Mouse (Mus musculus) liver, postnatal 0 days (tissue): ENCODE measurements around the gene Mdm4. TPM values are rescaled to one million over a fixed set of nuclear protein-coding genes. Genes with fewer than 3 reads are reported as not detected.
"Not testable (repeated sequence)": the region's sequence is repeated elsewhere in the genome, so short reads cannot be mapped to it uniquely, and the experiment has no call there.

Experiments
- ATAC-seq: fragments of 200-750 bp; cut with Nextera tagmentation; 2 replicates; pipeline ENCODE4 v1.8.0; 2017; ENCODE audit warnings: mild to moderate bottlenecking, moderate library complexity
- DNase-seq: peaks from one replicate; pipeline ENCODE4 v3.0.0-alpha.2; 2016
- H3K27ac ChIP-seq: fragments of 300-500 bp; sonication (generic); 2 replicates; pipeline ENCODE4 v1.5.1; 2014; ENCODE audit warnings: antibody characterized with exemption, moderate library complexity, mild to moderate bottlenecking, low read depth
- H3K27me3 ChIP-seq: fragments of 300-500 bp; sonication (generic); 2 replicates; pipeline ENCODE4 v1.6.1; 2014; ENCODE audit warnings: low read length, control low read depth, mixed read lengths; ENCODE audit not compliant: insufficient read depth
- H3K36me3 ChIP-seq: fragments of 300-500 bp; sonication (generic); replicated peaks from 2 replicates; pipeline ENCODE4 v1.6.1; 2014; ENCODE audit warnings: mild to moderate bottlenecking, control low read depth, low read length, moderate library complexity, mixed read lengths; ENCODE audit not compliant: insufficient read depth
- H3K4me1 ChIP-seq: fragments of 300-500 bp; sonication (generic); 2 replicates; pipeline ENCODE4 v1.6.1; 2014; ENCODE audit warnings: antibody characterized with exemption, mild to moderate bottlenecking, control low read depth; ENCODE audit not compliant: insufficient read depth
- H3K4me2 ChIP-seq: fragments of 300-500 bp; sonication (generic); 2 replicates; pipeline ENCODE4 v1.6.1; 2014; ENCODE audit warnings: low read depth, mild to moderate bottlenecking, low read length, moderate library complexity, mixed read lengths
- H3K4me3 ChIP-seq: fragments of 300-500 bp; sonication (generic); 2 replicates; pipeline ENCODE4 v1.5.1; 2014; ENCODE audit warnings: low read depth, low read length
- H3K9ac ChIP-seq: fragments of 300-500 bp; sonication (generic); replicated peaks from 2 replicates; pipeline ENCODE4 v1.6.1; 2014; ENCODE audit warnings: mild to moderate bottlenecking, moderate library complexity
- H3K9me3 ChIP-seq: fragments of 300-500 bp; sonication (generic); 2 replicates; pipeline ENCODE4 v1.6.1; 2016; ENCODE audit warnings: mild to moderate bottlenecking, control low read depth, low read length, mixed read lengths
- CTCF ChIP-seq: sonication (generic); IDR thresholded peaks from 2 replicates; pipeline ENCODE4 v1.5.1; 2016; ENCODE audit warnings: antibody characterized with exemption, low read depth
- EP300 ChIP-seq: IDR thresholded peaks from 2 replicates; pipeline ENCODE4 v1.6.1; 2016; ENCODE audit warnings: antibody characterized with exemption, low read depth, mild to moderate bottlenecking
- WGBS: fragments of 180-500 bp; shearing (Covaris S2); extraction: QIAGEN DNeasy Blood & Tissue Kit; methylation state at CpG from one replicate; pipeline ENCODE4 v1.1.7; 2014; ENCODE audit not compliant: insufficient replicate concordance; 5-methylcytosine and 5-hydroxymethylcytosine counted together
- polyA plus RNA-seq: library from polyadenylated mRNA; unstranded; fragments of >200 nt; fragmentation: Nextera tagmentation; extraction: Ambion mirVana; gene quantifications from 2 replicates; pipeline ENCODE4 v1.2.1, GENCODE M21; 2015

Gene Mdm4
- polyA plus RNA-seq, 1 experiment from 2014 or later = 9.0 TPM

- WGBS = under 1% methylated on average over 28 of the region's 28 CpGs
- Histone ChIP-seq H3K9me3 (no peaks in the 10 kb centered on the region), H3K36me3 (no peaks in the 10 kb centered on the region), H3K4me3 (peak overlapping the region; percentile 63), H3K27me3 (no peaks in the 10 kb centered on the region), H3K4me1 (peaks cover 14% of the 10 kb centered on the region), H3K9ac (peak overlapping the region; percentile 78), H3K27ac (peak overlapping the region; percentile 88), H3K4me2 (peak overlapping the region; percentile 71)
- peak; percentile 78 for DNase-seq
- TF ChIP-seq EP300 = no peak
- no peak for TF ChIP-seq CTCF
- peak; percentile 86 for ATAC-seq
These were observed 3.1 kb upstream of the Mdm4 start for GRCm38 (mm10) chr1:133033316-133034090.

GRCm38 (mm10) chr1:133032981-133033315 lies 2.6 kb upstream of the Mdm4 start:
- 30% methylated on average over 5 of the region's 5 CpGs for WGBS
- peak; percentile 28 for DNase-seq
- peak overlapping the region; percentile 78 for H3K9ac ChIP-seq
- no peaks in the 10 kb centered on the region for H3K36me3 ChIP-seq
- peak overlapping the region; percentile 71 for H3K4me2 ChIP-seq
- H3K9me3 ChIP-seq = no peaks in the 10 kb centered on the region
- TF ChIP-seq CTCF = no peak
- no peak for TF ChIP-seq EP300
- peaks cover 20% of the 10 kb centered on the region for H3K4me1 ChIP-seq
- 0 out of 2 replicates have a peak, but pooled peaks have one; percentile 1 for ATAC-seq
- H3K27ac ChIP-seq = peak overlapping the region; percentile 88; the same call in 1 of the 2 replicates
- no peaks in the 10 kb centered on the region for H3K27me3 ChIP-seq
- H3K4me3 ChIP-seq = peak overlapping the region; percentile 63

- Histone ChIP-seq H3K27ac (peak overlapping the region; percentile 29; the same call in 1 of the 2 replicates), H3K9me3 (no peaks in the 10 kb centered on the region), H3K36me3 (no peaks in the 10 kb centered on the region), H3K27me3 (no peaks in the 10 kb centered on the region), H3K4me2 (no peak overlapping the region), H3K4me3 (no peak overlapping the region), H3K9ac (no peak overlapping the region), H3K4me1 (peaks cover 25% of the 10 kb centered on the region)
- TF ChIP-seq EP300 (no peak; the same call in 1 of the 2 replicates), CTCF (no peak)
- DNase-seq (no peak), ATAC-seq (no peak)
- WGBS = 43% methylated on average over 3 of the region's 3 CpGs
These were observed 617 bp downstream of the Mdm4 start for GRCm38 (mm10) chr1:133029744-133030143.

- Histone ChIP-seq H3K4me2 (peak overlapping the region; percentile 26; the same call in 1 of the 2 replicates), H3K27me3 (no peaks in the 10 kb centered on the region), H3K27ac (0 out of 2 replicates have a peak overlapping the region, but pooled peaks have one; percentile 22), H3K9ac (no peak overlapping the region), H3K36me3 (no peaks in the 10 kb centered on the region), H3K9me3 (no peaks in the 10 kb centered on the region), H3K4me3 (no peak overlapping the region), H3K4me1 (peaks cover 29% of the 10 kb centered on the region)
- TF ChIP-seq CTCF (no peak), EP300 (no peak)
- WGBS = 48% methylated on average over 7 of the region's 7 CpGs
- peak; percentile 66 for DNase-seq
- ATAC-seq = no peak; the same call in 1 of the 2 replicates
These were observed 2.4 kb downstream of the Mdm4 start for GRCm38 (mm10) chr1:133027980-133028379.

GRCm38 (mm10) chr1:133027126-133027525 lies 3.2 kb downstream of the Mdm4 start:
- DNase-seq (no peak), ATAC-seq (no peak)
- no peak overlapping the region for H3K9ac ChIP-seq
- no peaks in the 10 kb centered on the region for H3K9me3 ChIP-seq
- H3K36me3 ChIP-seq = no peaks in the 10 kb centered on the region
- H3K4me3 ChIP-seq = no peak overlapping the region
- no peak overlapping the region for H3K27ac ChIP-seq
- WGBS = 95% methylated on average over 2 of the region's 2 CpGs
- no peaks in the 10 kb centered on the region for H3K27me3 ChIP-seq
- no peak for TF ChIP-seq CTCF
- no peak for TF ChIP-seq EP300
- H3K4me2 ChIP-seq = no peak overlapping the region
- peaks cover 24% of the 10 kb centered on the region for H3K4me1 ChIP-seq

GRCm38 (mm10) chr1:133025796-133026190 lies 4.6 kb downstream of the Mdm4 start:
- Histone ChIP-seq H3K4me1 (peaks cover 27% of the 10 kb centered on the region), H3K4me3 (peak overlapping the region; percentile 85), H3K27ac (peak overlapping the region; percentile 95), H3K9ac (peak overlapping the region; percentile 95), H3K4me2 (peak overlapping the region; percentile 68)
- not testable (repeated sequence) for H3K36me3 ChIP-seq, ATAC-seq, H3K27me3 ChIP-seq, DNase-seq, H3K9me3 ChIP-seq
- WGBS = 17% methylated on average over 19 of the region's 23 CpGs
